Mouse (Mus musculus): ENCODE measurements at regions not wholly inside any gene's neighbourhood (a gene's known extent, or its start where the extent isn't known, plus 50 kb on each side); places are given as distances from the start of the nearest gene placed in this dataset.
"Not testable (repeated sequence)": the region's sequence is repeated elsewhere in the genome, so short reads cannot be mapped to it uniquely, and the experiment has no call there.

GRCm38 (mm10) chr12:8447612-8448011 lies 52.2 kb downstream of the Rhob start:
- no peak for DNase-seq

DNA sequence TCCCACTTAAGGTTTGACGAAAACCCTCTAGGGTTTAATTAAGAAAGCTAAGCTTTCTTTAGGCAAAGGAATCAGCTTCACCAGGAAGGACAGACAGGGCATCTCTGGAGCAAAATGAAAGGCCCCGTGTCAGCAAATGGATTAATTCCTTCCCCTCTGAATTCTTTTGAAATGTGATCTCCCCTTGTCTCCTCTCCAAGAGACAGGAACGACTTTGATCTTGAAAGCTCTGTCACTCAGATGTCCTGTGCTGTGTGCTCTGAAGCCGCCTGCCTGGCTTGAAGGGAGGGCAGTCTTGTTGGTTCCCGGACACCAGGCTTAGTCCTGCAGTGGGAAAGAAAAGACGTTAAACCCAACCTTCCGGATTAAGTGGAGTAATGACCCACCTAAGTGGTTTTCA lies 52.8 kb downstream of the Rhob start:
- no peak for DNase-seq

- no peak for DNase-seq
These were observed 54.6 kb downstream of the Rhob start for GRCm38 (mm10) chr12:8444975-8445853.

GRCm38 (mm10) chr12:8443917-8444453 lies 55.8 kb downstream of the Rhob start:
- no peak for DNase-seq

DNA sequence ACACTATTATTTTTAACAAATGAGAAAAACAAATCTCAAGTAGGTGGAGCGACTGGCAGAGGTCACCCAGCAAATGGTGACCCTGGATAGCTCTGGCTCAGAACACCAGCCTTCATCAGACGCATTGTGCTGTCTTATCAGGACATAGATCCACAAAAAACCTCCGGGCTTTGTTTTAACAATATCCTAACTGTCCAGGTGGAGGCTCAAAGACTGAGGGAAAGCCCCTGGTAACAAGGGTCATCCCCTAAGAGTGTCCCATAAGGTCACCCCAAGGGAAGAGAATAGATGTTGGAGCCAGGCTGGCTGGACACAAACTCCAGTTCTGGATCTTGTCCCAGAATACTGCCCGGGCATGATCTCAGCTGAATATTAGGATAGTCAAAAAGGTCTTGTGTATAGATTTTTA lies 56.6 kb downstream of the Rhob start:
- DNase-seq = no peak

GRCm38 (mm10) chr12:8441275-8441674 lies 58.5 kb downstream of the Rhob start:
- DNase-seq = no peak

DNA sequence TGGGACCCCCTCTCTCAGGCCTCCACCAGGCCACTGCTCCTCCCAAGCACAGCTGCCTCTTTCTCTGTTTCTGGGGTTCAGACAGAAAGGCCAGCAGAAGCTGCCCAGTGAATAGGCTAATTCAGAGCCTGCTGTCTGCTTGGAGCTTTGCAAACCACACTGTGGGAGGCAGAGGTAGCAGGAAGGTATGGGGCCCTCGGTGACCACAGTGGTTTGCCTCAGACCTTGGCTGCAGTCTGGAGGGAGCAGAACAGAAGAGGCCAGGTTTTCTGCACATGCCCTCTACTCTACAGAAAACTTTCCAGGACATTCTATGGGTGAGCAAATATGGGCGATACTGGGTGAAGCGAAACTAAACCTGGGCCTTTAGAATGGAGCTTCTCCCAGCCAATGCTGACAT lies 59.4 kb downstream of the Rhob start:
- no peak for DNase-seq

DNA sequence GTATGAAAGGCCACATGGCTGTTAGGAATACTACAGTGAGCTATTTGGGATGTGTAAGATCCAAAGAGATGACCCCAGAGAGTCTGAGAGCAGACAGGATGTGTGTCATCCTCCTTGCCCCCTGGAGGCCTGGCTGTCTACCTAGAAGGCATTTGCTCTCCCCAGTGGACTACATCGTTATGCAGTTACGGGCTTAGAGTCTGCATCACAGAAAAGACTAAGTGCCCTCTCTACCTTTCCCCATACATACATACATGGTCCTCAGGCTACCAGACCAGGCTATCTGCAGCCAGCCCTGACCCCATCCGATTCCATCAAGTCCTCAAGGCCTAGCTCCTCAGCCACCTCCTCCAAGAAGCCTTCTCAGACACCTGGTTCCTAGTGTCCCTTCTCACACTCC lies 59.9 kb downstream of the Rhob start:
- no peak for DNase-seq

- no peak for DNase-seq
These were observed 60.3 kb downstream of the Rhob start for GRCm38 (mm10) chr12:8439486-8439885.

GRCm38 (mm10) chr12:8438638-8439037 lies 61.2 kb downstream of the Rhob start:
- no peak for DNase-seq

GRCm38 (mm10) chr12:8436976-8437580 lies 62.7 kb downstream of the Rhob start:
- no peak for DNase-seq

- DNase-seq = no peak
These were observed 63.3 kb downstream of the Rhob start for GRCm38 (mm10) chr12:8436553-8436952.

- DNase-seq = not testable (repeated sequence)
These were observed 64.0 kb downstream of the Rhob start for GRCm38 (mm10) chr12:8435651-8436348.

GRCm38 (mm10) chr12:8428228-8428990 lies 71.4 kb downstream of the Rhob start:
- no peak for DNase-seq

DNA sequence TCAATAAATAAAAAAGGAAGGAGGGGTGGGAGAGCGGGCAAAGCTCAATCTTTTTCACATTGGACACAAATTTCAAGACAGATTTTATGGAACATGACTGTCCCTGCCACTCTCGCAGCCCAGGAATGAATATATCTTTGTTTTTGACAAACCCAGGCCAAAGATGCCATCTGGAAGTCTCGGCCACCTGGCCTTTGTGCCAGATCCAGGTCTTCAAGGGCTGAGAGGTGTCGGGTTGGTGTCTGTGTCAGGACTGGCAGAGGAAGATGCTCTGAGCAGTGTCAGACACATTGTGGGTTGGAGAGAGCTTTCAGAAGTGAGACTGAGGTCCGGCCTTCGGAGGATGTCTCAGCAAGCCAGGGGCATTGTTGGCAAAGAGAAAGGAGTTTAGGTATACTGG lies 75.3 kb downstream of the Rhob start:
- DNase-seq = peak; percentile 86

DNA sequence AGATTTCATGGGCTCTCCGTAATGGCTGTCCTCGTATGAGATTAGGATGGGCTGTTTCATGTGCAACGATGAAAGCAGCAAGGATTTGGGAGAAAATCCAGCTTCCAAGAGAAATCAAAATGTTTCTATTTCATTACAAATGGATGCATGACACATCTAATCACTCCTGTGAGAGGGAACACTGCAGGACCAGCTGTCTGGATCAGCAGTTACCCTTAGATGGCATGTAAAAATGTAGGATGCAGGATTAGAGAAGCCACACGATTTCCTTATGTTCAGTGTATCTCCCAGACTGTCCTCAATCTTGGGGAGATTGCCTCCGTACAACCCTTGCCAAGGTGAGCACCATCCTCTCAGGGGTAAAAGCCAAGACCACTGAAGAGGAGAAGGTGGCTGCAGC lies 77.1 kb downstream of the Rhob start:
- DNase-seq = no peak

DNA sequence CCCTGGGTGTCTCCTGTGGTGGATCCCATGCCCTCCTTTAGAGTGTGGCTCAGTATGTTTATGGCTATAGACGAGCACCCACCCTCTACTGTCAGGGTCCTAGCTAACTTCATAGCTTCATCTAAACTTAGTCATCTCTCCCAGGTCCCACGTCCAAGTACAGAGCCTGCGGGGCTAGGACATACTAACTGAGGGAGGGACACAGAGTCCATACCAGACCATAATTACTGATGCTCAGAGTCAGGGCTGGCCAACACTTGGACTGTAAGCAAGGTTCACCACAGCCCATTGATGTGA lies 78.6 kb downstream of the Rhob start:
- DNase-seq = no peak

- no peak for DNase-seq
These were observed 79.1 kb downstream of the Rhob start for GRCm38 (mm10) chr12:8420511-8421270.

- DNase-seq = no peak
These were observed 80.9 kb downstream of the Rhob start for GRCm38 (mm10) chr12:8418890-8419289.

DNA sequence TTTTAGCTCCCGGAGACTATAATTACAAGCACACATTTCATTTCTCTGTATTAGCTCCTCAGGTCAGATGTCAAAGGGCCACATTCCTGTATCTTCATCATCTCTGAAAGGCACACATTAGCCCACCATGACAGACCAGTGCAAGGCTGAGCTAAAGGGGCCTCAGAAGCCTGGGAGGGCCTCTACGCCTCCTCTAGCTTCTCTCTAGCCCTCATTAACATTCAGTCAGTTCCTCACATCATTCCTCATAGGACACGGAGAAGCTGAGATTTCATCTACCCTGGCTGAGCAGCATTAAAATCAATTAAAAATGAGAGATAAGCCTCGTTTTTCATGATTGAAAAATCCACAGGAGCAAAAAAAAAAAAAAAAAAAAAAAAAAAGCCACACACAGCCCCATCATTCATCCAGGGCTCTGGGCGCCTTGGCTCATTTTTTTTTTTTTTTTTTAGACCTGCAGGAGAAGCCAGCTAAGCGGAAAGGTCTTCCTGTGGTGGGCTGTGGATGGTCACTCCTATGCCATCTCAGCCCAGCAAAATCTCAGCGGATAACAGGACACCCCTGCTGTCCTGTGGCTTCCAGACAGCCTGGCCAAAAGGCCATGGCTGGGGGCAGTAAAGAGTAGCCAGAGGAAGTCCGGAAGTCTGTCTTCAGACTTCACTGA lies 82.5 kb downstream of the Rhob start:
- no peak for DNase-seq

- no peak for DNase-seq
These were observed 87.7 kb downstream of the Rhob start for GRCm38 (mm10) chr12:8412125-8412524.

Data from cerebellum, adult 11-12 months (tissue).